Mouse (Mus musculus) MEL (cell line): ENCODE measurements around the gene Tmprss4. TPM values are rescaled to one million over a fixed set of nuclear protein-coding genes. Genes with fewer than 3 reads are reported as not detected.
A peak's percentile ranks its signal among the peaks of the same experiment; 100 is the strongest.

Experiments used
- DNase-seq: peaks from one replicate; pipeline ENCODE4 v3.0.0; 2011; ENCODE audit warnings: low read depth, low spot score
- H3K27ac ChIP-seq: 2 replicates; pipeline ENCODE4 v1.5.1; 2012; ENCODE audit warnings: low read depth, mild to moderate bottlenecking, control low read depth, low read length, moderate library complexity; ENCODE audit not compliant: control insufficient read depth
- H3K27me3 ChIP-seq, 2 experiments: fragments of 150-350 bp in 1 of 2; sonication (generic) in 1 of 2; 2 replicates each; pipeline ENCODE4 v1.6.1; 2012; ENCODE audit warnings: low read length in 2 of 2, mild to moderate bottlenecking in 2 of 2, improper control_type of control experiment in 1 of 2, moderate library complexity in 1 of 2; ENCODE audit not compliant: insufficient read depth in 2 of 2, control insufficient read depth in 1 of 2
- H3K36me3 ChIP-seq, 2 experiments: 2 replicates each; pipeline ENCODE4 v1.6.1; 2012 to 2014; ENCODE audit warnings: low read length in 2 of 2, improper control_type of control experiment in 1 of 2, inconsistent platforms in 1 of 2, mild to moderate bottlenecking in 1 of 2; ENCODE audit not compliant: insufficient read depth in 2 of 2, control insufficient read depth in 1 of 2
- H3K4me1 ChIP-seq, 2 experiments: fragments of 150-350 bp in 1 of 2; sonication (generic) in 1 of 2; 2 replicates each; pipeline ENCODE4 v1.6.1; 2012; ENCODE audit warnings: low read length in 2 of 2, improper control_type of control experiment in 1 of 2, mild to moderate bottlenecking in 1 of 2; ENCODE audit not compliant: insufficient read depth in 2 of 2, control insufficient read depth in 1 of 2
- H3K4me3 ChIP-seq, 2 experiments: fragments of 150-350 bp in 1 of 2; sonication (generic) in 1 of 2; 2 replicates each; pipeline ENCODE4 v1.5.1; 2012; ENCODE audit warnings: low read depth in 2 of 2, low read length in 2 of 2, mild to moderate bottlenecking in 2 of 2, moderate library complexity in 2 of 2, control low read depth in 1 of 2, improper control_type of control experiment in 1 of 2; ENCODE audit not compliant: control insufficient read depth in 1 of 2, insufficient read depth in 1 of 2
- H3K79me2 ChIP-seq: 2 replicates; pipeline ENCODE4 v1.6.1; 2012; ENCODE audit warnings: mild to moderate bottlenecking, low read length, moderate library complexity; ENCODE audit not compliant: control insufficient read depth, poor library complexity, insufficient read depth
- H3K9ac ChIP-seq: 2 replicates; pipeline ENCODE4 v1.6.1; 2012; ENCODE audit warnings: low read depth, mild to moderate bottlenecking, control low read depth, low read length, moderate library complexity; ENCODE audit not compliant: control insufficient read depth, poor library complexity, severe bottlenecking
- H3K9me3 ChIP-seq: fragments of 150-350 bp; sonication (generic); replicated peaks from 2 replicates; pipeline ENCODE4 v1.6.1; 2012; ENCODE audit warnings: mild to moderate bottlenecking, low read length, improper control_type of control experiment, moderate library complexity; ENCODE audit not compliant: insufficient read depth
- CHD1 ChIP-seq: IDR thresholded peaks from 2 replicates; pipeline ENCODE4 v1.6.1; 2012; ENCODE audit warnings: low read depth, mild to moderate bottlenecking, inconsistent platforms, low read length, improper control_type of control experiment
- CHD2 ChIP-seq: IDR thresholded peaks from 2 replicates; pipeline ENCODE4 v1.6.1; 2011; ENCODE audit warnings: low read length, improper control_type of control experiment
- ELF1 ChIP-seq: IDR thresholded peaks from 2 replicates; pipeline ENCODE4 v1.6.1; 2014; ENCODE audit warnings: low read depth, mild to moderate bottlenecking, inconsistent platforms, low read length, improper control_type of control experiment, moderate library complexity
- HCFC1 ChIP-seq: IDR thresholded peaks from 2 replicates; pipeline ENCODE4 v1.6.1; 2012; ENCODE audit warnings: low read depth, mild to moderate bottlenecking, inconsistent platforms, low read length, improper control_type of control experiment, moderate library complexity
- JUND ChIP-seq: IDR thresholded peaks from 2 replicates; pipeline ENCODE4 v1.6.1; 2011; ENCODE audit warnings: low read depth, mild to moderate bottlenecking, improper control_type of control experiment, low read length
- MAFK ChIP-seq: IDR thresholded peaks from 2 replicates; pipeline ENCODE4 v1.6.1; 2011; ENCODE audit warnings: low read depth, mild to moderate bottlenecking, low read length, improper control_type of control experiment, borderline replicate concordance
- MAX ChIP-seq: IDR thresholded peaks from 2 replicates; pipeline ENCODE4 v1.6.1; 2011; ENCODE audit warnings: low read length, improper control_type of control experiment
- MYB ChIP-seq: IDR thresholded peaks from 2 replicates; pipeline ENCODE4 v1.6.1; 2011; ENCODE audit warnings: mild to moderate bottlenecking, low read depth, low read length, improper control_type of control experiment
- MYC ChIP-seq: IDR thresholded peaks from 2 replicates; pipeline ENCODE4 v1.6.1; 2011; ENCODE audit warnings: low read depth, mild to moderate bottlenecking, low read length, improper control_type of control experiment, moderate library complexity
- NELFE ChIP-seq: IDR thresholded peaks from 2 replicates; pipeline ENCODE4 v1.6.1; 2011; ENCODE audit warnings: low read depth, low read length, improper control_type of control experiment
- NRF1 ChIP-seq: IDR thresholded peaks from 2 replicates; pipeline ENCODE4 v1.6.1; 2014; ENCODE audit warnings: low read depth, mild to moderate bottlenecking, inconsistent platforms, low read length, improper control_type of control experiment, moderate library complexity; ENCODE audit not compliant: poor library complexity, insufficient read depth, severe bottlenecking
- POLR2AphosphoS5 ChIP-seq: IDR thresholded peaks from 2 replicates; pipeline ENCODE4 v1.6.1; 2012; ENCODE audit warnings: low read depth, borderline replicate concordance, mild to moderate bottlenecking, inconsistent platforms, low read length, moderate library complexity, mixed read lengths
- SIN3A ChIP-seq: IDR thresholded peaks from 2 replicates; pipeline ENCODE4 v1.6.1; 2012; ENCODE audit warnings: low read length, improper control_type of control experiment, inconsistent platforms
- UBTF ChIP-seq: IDR thresholded peaks from 2 replicates; pipeline ENCODE4 v1.6.1; 2012; ENCODE audit warnings: low read depth, mild to moderate bottlenecking, inconsistent platforms, low read length, improper control_type of control experiment, moderate library complexity, borderline replicate concordance; ENCODE audit not compliant: insufficient read depth
- USF1 ChIP-seq: IDR thresholded peaks from 2 replicates; pipeline ENCODE4 v1.6.1; 2014; ENCODE audit warnings: low read depth, mild to moderate bottlenecking, inconsistent platforms, low read length, improper control_type of control experiment, moderate library complexity
- USF2 ChIP-seq, 2 experiments: IDR thresholded peaks; 2 replicates each; pipeline ENCODE4 v1.6.1; 2011 to 2012; ENCODE audit warnings: improper control_type of control experiment in 2 of 2, low read length in 2 of 2, borderline replicate concordance in 1 of 2, inconsistent platforms in 1 of 2, low read depth in 1 of 2, mild to moderate bottlenecking in 1 of 2; ENCODE audit not compliant: insufficient read depth in 1 of 2
- ZKSCAN1 ChIP-seq: IDR thresholded peaks from 2 replicates; pipeline ENCODE4 v1.6.1; 2012; ENCODE audit warnings: low read depth, mild to moderate bottlenecking, inconsistent platforms, low read length, improper control_type of control experiment, moderate library complexity
- ZMIZ1 ChIP-seq: IDR thresholded peaks from 2 replicates; pipeline ENCODE4 v1.6.1; 2012; ENCODE audit warnings: low read depth, mild to moderate bottlenecking, inconsistent platforms, low read length, improper control_type of control experiment, moderate library complexity
- ZNF384 ChIP-seq: IDR thresholded peaks from 2 replicates; pipeline ENCODE4 v1.6.1; 2012; ENCODE audit warnings: low read depth, mild to moderate bottlenecking, inconsistent platforms, low read length, improper control_type of control experiment
- polyA plus RNA-seq, 2 experiments: library from polyadenylated mRNA; stranded (reverse) in 1 of 2; unstranded in 1 of 2; fragments of >175 nt in 1 of 2; fragments of >200 nt in 1 of 2; gene quantifications; 2 replicates each; pipeline versions ENCODE4 v1.2.1 to v1.2.4; 2012; ENCODE audit warnings: low replicate concordance in 2 of 2, low read depth in 1 of 2; ENCODE audit not compliant: insufficient read length in 2 of 2, insufficient read depth in 1 of 2, missing spikeins in 1 of 2
- total RNA-seq: library from RNA; depleted of rRNA; stranded (reverse); fragments of 300-350 nt; gene quantifications from 2 replicates; pipeline ENCODE4 v1.2.3, GENCODE M21; 2012

Tmprss4 gene
- total and polyA plus RNA-seq, 3 experiments = not detected

DNA sequence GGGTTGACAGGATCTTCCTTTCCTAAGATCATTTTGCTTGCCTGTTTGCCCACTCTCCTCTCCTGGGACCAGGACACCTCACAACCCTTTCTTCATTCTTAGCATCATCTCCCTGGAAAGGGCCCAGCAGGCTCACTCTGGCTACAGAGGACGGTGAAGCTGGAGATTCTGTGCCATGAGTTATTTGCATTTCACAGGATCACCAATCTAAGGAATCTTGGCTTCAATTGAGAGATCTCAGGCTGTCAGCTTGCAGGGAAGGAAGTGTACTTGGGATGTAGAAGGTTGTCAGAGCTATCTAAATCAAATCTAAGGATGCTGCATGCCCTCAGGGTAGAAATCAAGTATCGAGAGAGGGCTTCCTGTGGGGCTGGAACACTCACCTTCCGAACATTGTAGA, 30.4 kb downstream of the Tmprss4 start:
- Histone ChIP-seq H3K4me3 (no peak overlapping the region), H3K27me3 (no peaks in the 10 kb centered on the region; a peak in 3 of 4 replicates), H3K79me2 (no peaks in the 10 kb centered on the region), H3K36me3 (no peaks in the 10 kb centered on the region), H3K9ac (no peak overlapping the region), H3K4me1 (no peaks in the 10 kb centered on the region), H3K9me3 (no peaks in the 10 kb centered on the region), H3K27ac (no peak overlapping the region)
- TF ChIP-seq ZKSCAN1 (no peak), CHD1 (no peak), UBTF (no peak), POLR2AphosphoS5 (no peak), HCFC1 (no peak), MAX (no peak), NRF1 (no peak), ZMIZ1 (no peak), NELFE (no peak)
- DNase-seq = no peak

- H3K9ac ChIP-seq = no peak overlapping the region
- H3K4me1 ChIP-seq = no peaks in the 10 kb centered on the region
- H3K9me3 ChIP-seq = no peaks in the 10 kb centered on the region
- H3K27ac ChIP-seq = no peak overlapping the region
- no peaks in the 10 kb centered on the region; a peak in 3 of 4 replicates for H3K27me3 ChIP-seq
- H3K4me3 ChIP-seq = no peak overlapping the region
- TF ChIP-seq MAFK (no peak), ZNF384 (no peak), MYB (no peak)
- no peaks in the 10 kb centered on the region for H3K79me2 ChIP-seq
- DNase-seq = peak; percentile 16
- no peaks in the 10 kb centered on the region for H3K36me3 ChIP-seq
These were observed 32.8 kb downstream of the Tmprss4 start for GRCm38 (mm10) chr9:45171073-45171610.

DNA sequence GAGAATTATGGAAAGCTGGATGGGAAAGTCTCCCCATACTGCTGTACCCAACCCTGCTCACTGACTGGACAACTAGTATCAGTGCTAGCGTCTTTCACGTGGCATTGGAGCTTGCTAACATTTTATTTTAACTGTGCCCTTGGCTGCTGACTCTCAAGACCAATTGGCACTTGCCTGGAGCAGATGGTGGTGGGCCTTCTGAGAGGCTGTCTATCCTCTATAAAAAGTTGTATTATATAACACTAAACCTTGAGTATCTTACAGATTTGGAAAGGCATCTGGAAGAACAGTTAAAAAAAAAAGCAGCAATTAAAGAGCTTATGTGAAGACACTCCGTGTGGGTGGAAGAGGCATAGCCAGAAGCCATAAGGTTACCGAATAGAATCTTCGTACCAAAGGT, 33.7 kb downstream of the Tmprss4 start:
- no peak for TF ChIP-seq USF2 (IDR thresholded peaks at IDR 0.05; ENCODE audit: borderline replicate concordance in 1 of 2, insufficient read depth in 1 of 2, low read depth in 1 of 2, low read length in 2 of 2)
- no peak for TF ChIP-seq ELF1
- no peak for TF ChIP-seq SIN3A
- no peak for TF ChIP-seq CHD2
- no peak for TF ChIP-seq HCFC1
- TF ChIP-seq MYC = no peak
- no peak for TF ChIP-seq USF1
- TF ChIP-seq ZKSCAN1 = no peak
- TF ChIP-seq JUND = no peak
- TF ChIP-seq UBTF = no peak
- no peak for DNase-seq
- Histone ChIP-seq H3K36me3 (no peaks in the 10 kb centered on the region), H3K27me3 (no peaks in the 10 kb centered on the region; a peak in 3 of 4 replicates), H3K4me1 (no peaks in the 10 kb centered on the region), H3K27ac (no peak overlapping the region), H3K79me2 (no peaks in the 10 kb centered on the region), H3K9me3 (no peaks in the 10 kb centered on the region), H3K9ac (no peak overlapping the region), H3K4me3 (no peak overlapping the region)
